Mouse (Mus musculus) Patski (cell line): ENCODE data around the gene Rgs11. TPM values are rescaled to one million over a fixed set of nuclear protein-coding genes. Genes with fewer than 3 reads are reported as not detected.

Experiments used
- ATAC-seq: fragments of 100-300 bp; one replicate; pipeline ENCODE4 v1.8.0; 2021
- CTCF ChIA-PET: fragments of 350-600 bp; sonication (Branson Sonifier 250); formaldehyde crosslinking; loops from one replicate; lab custom pipeline; 2022; ENCODE audit warnings: inconsistent platforms; lab: Charles Lee
- POLR2A ChIA-PET: fragments of 350-600 bp; sonication (Branson Sonifier 250); formaldehyde crosslinking; loops from one replicate; lab custom pipeline; 2022; ENCODE audit warnings: antibody characterized with exemption, inconsistent platforms; lab: Charles Lee
- DNase-seq: peaks from one replicate; pipeline ENCODE4 v3.0.0-alpha.2; 2011; ENCODE audit warnings: low read depth, low spot score
- H3K27me3 ChIP-seq: fragments of 371-371 bp; one replicate; pipeline ENCODE4 v1.5.1; 2021
- CTCF ChIP-seq: fragments of 100-300 bp; IDR thresholded peaks from one replicate; pipeline ENCODE4 v1.5.1; 2021
- in situ Hi-C: fragments of 300-500 bp; cut with MboI; formaldehyde crosslinking; loops from 3 replicates; pipeline ENCODE4 v1.11.1; 2018; ENCODE audit warnings: low pct_unique_long_range_greater_than_20kb, mixed read lengths
- polyA plus RNA-seq: library from polyadenylated mRNA; unstranded; gene quantifications from one replicate; pipeline ENCODE4 v1.2.3, GENCODE M21; 2021

Gene Rgs11
- polyA plus RNA-seq, 1 experiment from 2014 or later = 0.76 TPM

DNA sequence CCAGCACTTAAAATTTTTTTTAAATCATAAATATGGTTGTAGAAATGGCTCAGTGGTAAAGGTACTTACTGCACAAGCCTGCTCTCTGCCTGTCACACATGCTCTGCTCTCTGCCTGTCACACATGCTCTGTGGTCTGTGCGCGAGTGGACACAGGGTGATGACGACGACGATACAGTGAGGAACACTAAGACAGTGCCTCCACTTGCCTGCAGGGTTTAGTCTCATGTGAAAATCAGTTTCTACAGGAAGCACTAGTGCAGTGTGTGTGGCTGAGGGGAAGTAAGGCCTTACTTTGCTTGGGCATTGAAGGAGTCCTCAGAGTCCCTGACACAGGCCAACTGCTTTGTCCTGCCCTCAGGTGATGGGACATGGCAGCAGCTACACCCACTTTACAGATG lies 27.0 kb downstream of the Rgs11 start:
- POLR2A ChIA-PET = no interaction called here
- in situ Hi-C loops = no loop called here
- DNase-seq (no peak), ATAC-seq (no peak)
- no peak for TF ChIP-seq CTCF
- CTCF ChIA-PET = no interaction called here
- no peaks in the 10 kb centered on the region for H3K27me3 ChIP-seq

DNA sequence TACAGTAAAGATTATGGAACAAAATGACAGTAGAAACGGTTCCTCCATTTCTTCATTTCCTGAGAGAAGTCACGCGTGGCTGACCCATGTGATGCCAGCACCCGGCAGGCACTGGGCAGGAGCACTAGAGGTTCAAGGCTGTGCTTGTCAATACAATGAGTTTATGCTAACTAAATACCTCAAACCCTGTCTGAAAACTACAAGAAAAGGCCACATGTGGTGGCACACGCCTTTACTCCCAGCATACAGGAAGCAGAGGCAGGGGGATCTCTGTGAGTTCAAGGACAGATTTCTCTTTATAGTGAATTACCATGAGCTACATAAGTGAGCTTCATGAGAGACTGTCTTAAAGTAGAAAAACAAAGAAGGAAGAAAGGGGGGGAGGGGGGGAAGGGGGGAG lies 28.4 kb downstream of the Rgs11 start:
- POLR2A ChIA-PET = interaction anchor here (1.1 kb wide), 1 partner anchor 87 kb away, joined by 3 read pairs; no protein-coding TSS in a partner anchor
- H3K27me3 ChIP-seq = no peaks in the 10 kb centered on the region
- DNase-seq (no peak), ATAC-seq (no peak)
- CTCF ChIA-PET = interaction anchor here (2.3 kb wide), 1 partner anchor 12 kb away, joined by 6 read pairs; no protein-coding TSS in a partner anchor
- no peak for TF ChIP-seq CTCF
- in situ Hi-C loops = no loop called here

- CTCF ChIA-PET = no interaction called here
- TF ChIP-seq CTCF = peak; percentile 54
Measured at GRCm38 (mm10) chr17:26232863-26233262, 30.1 kb downstream of the Rgs11 start.

GRCm38 (mm10) chr17:26234386-26234785 lies 31.6 kb downstream of the Rgs11 start:
- DNase-seq (no peak), ATAC-seq (no peak)
- in situ Hi-C loops = no loop called here
- no peak for TF ChIP-seq CTCF
- H3K27me3 ChIP-seq = no peaks in the 10 kb centered on the region
- ChIA-PET CTCF (no interaction called here), POLR2A (no interaction called here)

More at GRCm38 (mm10) chr17:26232863-26233262, 30.1 kb downstream of the Rgs11 start:
- H3K27me3 ChIP-seq = no peaks in the 10 kb centered on the region
- POLR2A ChIA-PET = no interaction called here
- DNase-seq (no peak), ATAC-seq (no peak)
- in situ Hi-C loops = no loop called here

DNA sequence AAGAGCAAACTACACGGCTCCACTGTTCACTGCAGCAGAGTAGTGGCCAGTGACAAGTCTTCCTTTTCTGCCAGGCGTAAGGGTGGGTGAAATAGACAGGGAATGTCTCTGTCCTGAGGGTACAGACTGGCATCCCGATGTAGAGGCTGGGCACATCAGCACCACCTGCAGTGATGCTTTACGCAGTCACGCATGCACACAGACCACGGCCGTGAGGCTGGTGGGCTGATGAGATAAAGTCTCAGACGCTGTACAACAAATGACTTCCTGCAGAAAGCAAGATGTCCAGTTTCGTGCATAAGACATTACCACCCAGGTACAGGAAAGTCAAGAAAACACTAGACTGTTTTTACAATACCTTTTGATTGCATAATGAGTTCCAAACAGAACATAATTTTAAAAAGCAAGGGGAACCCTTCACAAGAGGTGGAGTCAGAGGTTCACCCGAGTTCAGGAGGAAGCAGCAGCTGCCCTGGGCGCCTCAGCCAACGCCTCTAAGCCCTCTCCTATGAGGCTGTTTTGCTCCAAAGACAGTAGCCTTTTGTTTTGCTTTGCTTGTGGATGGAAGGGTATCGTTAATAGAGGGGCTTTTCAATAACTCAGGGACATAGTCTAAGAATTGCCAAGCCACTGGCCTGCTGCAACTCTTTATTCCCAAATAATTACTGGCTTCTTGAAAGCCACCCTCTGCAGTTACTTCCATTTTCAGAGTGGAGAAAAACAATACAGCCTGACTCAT lies 32.5 kb downstream of the Rgs11 start:
- no peaks in the 10 kb centered on the region for H3K27me3 ChIP-seq
- ChIA-PET CTCF (no interaction called here), POLR2A (no interaction called here)
- ATAC-seq (no peak), DNase-seq (no peak)
- TF ChIP-seq CTCF = no peak
- in situ Hi-C loops = no loop called here

DNA sequence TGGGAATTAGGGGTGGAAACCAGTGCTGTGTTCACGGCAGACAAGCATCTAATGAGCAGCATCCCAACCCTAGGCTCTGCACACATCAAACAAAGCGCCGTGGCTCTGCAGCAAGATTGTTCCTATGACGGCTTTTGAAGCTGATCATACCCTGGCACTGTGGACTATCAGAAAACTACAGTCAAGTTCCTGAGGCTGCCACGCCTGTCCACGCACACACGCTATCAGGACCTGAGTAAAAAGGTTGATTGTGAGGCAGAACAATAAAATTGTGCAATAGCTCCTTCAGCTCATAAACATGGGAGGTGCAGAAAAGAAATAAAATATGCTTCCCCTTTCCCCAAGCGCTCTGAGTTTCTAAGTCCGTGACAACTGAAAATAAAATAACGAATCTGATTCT lies 34.9 kb downstream of the Rgs11 start:
- TF ChIP-seq CTCF = no peak
- H3K27me3 ChIP-seq = no peaks in the 10 kb centered on the region
- in situ Hi-C loops = no loop called here
- ChIA-PET CTCF (interaction anchor here (1.0 kb wide), 1 partner anchor 33 kb away, joined by 3 read pairs; no protein-coding TSS in a partner anchor), POLR2A (no interaction called here)
- no peak for ATAC-seq
- DNase-seq = no peak

DNA sequence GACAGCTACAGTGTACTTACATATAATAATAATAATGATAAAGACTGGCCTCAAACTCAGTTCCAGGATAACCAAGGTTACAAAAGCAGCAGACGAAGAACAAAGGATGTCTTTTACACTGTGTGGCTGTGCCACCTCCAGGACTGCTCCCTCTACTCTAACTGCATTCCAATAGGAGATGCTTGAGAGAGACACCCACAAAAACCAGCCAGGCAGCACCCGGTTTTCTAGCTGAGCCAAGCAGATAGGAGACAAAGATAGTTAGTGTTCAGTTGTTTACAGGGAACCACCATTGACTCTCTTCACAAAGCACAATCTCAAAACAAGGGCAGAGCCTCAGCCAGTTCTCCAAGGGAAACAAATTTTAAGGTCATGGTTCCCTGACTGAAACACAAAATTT lies 36.8 kb downstream of the Rgs11 start:
- H3K27me3 ChIP-seq = no peaks in the 10 kb centered on the region
- CTCF ChIA-PET = interaction anchor here (1.4 kb wide), 1 partner anchor 52 kb away, joined by 3 read pairs; no protein-coding TSS in a partner anchor
- TF ChIP-seq CTCF = no peak
- in situ Hi-C loops = no loop called here
- DNase-seq (no peak), ATAC-seq (no peak)
- POLR2A ChIA-PET = no interaction called here

DNA sequence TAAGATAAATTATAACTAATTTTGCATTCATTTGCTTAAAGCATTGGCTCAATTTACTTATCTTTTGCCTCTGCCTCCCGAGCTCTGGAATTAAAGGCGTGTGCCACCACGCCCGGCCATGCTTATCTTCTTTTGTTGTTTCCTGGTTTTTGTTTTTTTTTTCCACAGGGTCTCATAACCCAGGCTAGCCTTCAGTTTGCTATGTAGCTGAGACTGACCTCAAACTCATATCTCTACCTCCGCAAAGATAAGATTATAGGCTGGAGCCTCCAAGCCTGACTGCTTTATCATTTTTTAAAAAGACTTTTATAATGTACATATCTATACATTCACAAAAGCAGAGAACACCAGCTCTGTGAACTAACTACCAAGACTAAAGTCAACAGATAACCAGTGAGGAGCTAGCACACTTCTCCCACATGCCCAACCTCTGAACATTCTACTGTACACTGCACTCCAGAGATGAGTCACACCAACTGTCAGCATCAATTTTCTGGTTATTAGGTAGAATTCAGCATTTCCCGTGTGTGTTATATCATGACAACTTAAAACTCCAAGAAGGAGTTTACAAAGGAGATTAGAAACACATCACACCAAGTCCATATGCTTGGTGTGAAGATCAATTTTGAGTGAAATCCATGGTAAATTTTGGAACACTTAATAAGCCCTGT lies 37.5 kb downstream of the Rgs11 start:
- in situ Hi-C loops = loop anchor here (5.0 kb wide), 1 partner anchor 118 kb away; the partner anchor contains the start of gene Mrpl28
- CTCF ChIA-PET = interaction anchor here (0.8 to 1.4 kb wide), 3 partner anchors 52 to 212 kb away, joined by 3 read pairs; no protein-coding TSS in a partner anchor
- POLR2A ChIA-PET = no interaction called here
- TF ChIP-seq CTCF = no peak
- DNase-seq = no peak
- ATAC-seq = no peak
- no peaks in the 10 kb centered on the region for H3K27me3 ChIP-seq

DNA sequence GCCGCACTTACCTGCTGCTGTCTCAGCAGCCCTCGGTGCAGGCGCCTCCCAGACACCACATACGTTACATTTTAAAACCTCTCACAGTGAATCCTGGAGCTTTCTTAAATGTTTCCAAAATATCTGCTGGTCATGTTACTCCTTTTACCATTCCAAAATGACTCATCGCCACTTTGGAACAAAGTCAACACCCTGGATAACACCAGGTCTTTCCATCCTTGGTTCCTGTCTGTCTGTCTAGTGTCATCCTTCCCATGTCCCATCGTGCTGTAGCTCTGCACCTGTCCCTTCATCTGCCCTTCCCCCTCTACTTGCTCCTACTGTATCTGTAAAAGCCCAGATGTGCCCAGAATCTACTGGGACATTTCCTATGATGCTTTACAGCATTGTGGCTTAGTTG lies 38.2 kb downstream of the Rgs11 start:
- no peak for DNase-seq
- no peak for ATAC-seq
- POLR2A ChIA-PET = no interaction called here
- TF ChIP-seq CTCF = no peak
- in situ Hi-C loops = loop anchor here (5.0 kb wide), 1 partner anchor 119 kb away; the partner anchor contains the start of gene Mrpl28
- H3K27me3 ChIP-seq = no peaks in the 10 kb centered on the region
- CTCF ChIA-PET = interaction anchor here (0.8 to 1.2 kb wide), 3 partner anchors 36 to 211 kb away, joined by 3 read pairs; no protein-coding TSS in a partner anchor

DNA sequence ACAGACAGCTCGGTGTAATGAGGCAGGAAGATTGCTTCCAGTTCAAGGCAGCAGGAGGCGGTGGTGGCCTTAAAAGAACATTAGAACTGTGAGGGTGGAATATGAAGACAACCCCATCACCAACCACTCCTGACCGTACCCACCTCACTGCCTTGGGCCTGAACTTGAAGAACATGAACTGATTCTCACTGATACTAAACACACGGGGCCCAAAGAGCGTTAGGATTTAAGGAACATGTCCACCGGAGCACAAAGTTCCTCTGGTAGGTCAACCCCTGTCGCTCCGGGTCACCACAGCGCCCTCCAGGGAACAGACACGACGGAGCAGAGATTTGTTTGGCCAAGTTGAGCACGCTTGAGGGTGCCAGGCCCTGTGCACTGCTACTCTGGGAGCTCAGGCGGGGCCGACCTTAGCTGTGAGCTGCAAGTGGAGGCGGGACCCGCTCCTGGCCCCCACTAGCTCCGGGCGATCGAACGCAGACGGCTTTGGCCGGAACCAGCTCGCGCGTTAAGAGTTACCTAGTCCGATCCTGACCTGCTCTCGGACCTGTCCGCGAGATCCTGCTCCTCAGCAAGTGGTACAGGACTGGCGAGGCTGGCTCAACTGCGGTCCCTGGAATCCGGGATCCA lies 40.8 kb downstream of the Rgs11 start:
- POLR2A ChIA-PET = no interaction called here
- DNase-seq (peak; percentile 24), ATAC-seq (peak; percentile 80)
- peak; percentile 75 for TF ChIP-seq CTCF
- H3K27me3 ChIP-seq = no peaks in the 10 kb centered on the region
- CTCF ChIA-PET = interaction anchor here (1.0 to 2.3 kb wide), 10 partner anchors 9 to 130 kb away, joined by 3 to 8 read pairs (median 4); partner anchors contain the start of gene Luc7l
- in situ Hi-C loops = loop anchor here (5.0 kb wide), 1 partner anchor 121 kb away; the partner anchor contains the start of gene Mrpl28
